Mouse (Mus musculus) thymus, adult 2 months (tissue): ENCODE data around the gene Gap43.

Source experiments
- CTCF ChIP-seq: fragments of 200-500 bp; IDR thresholded peaks from 2 replicates; pipeline ENCODE4 v1.5.1; 2012; ENCODE audit warnings: mild to moderate bottlenecking, control low read depth, low read length, moderate library complexity, borderline replicate concordance; ENCODE audit not compliant: control insufficient read depth, poor library complexity, insufficient read depth; ENCODE audit errors: extremely low read depth
- POLR2A ChIP-seq: fragments of 200-500 bp; IDR thresholded peaks from 2 replicates; pipeline ENCODE4 v1.6.1; 2012; ENCODE audit warnings: mild to moderate bottlenecking, low read length, control low read depth, moderate library complexity; ENCODE audit not compliant: control insufficient read depth, poor library complexity, insufficient read depth; ENCODE audit errors: extremely low read depth

DNA sequence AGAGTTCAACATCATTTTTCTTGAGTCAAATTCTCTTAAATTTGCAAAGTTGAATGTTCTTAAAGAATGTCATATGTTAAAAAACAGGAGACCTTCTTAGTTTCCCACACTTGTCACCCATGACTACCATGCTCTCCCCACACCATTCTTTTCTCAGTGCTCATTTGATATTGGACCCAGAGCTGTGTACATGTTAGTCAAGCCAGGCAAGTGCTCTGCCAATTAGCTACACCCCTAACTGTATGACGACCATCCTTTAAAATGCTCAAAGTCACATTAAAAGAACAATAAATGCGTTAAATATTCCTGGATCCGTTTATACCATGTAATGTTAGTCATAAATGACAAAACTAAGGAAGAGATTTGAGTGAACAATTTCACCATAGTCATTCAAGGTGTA, 85.2 kb downstream of the Gap43 start:
- no peak for TF ChIP-seq CTCF
- TF ChIP-seq POLR2A, result no peak
